Mouse (Mus musculus) embryonic facial prominence, embryonic 14.5 days (tissue): ENCODE data around the gene Heg1. TPM values are rescaled to one million over a fixed set of nuclear protein-coding genes. Genes with fewer than 3 reads are reported as not detected.

Experiments used
- ATAC-seq: fragments of 200-750 bp; cut with Nextera tagmentation; 2 replicates; pipeline ENCODE4 v1.8.0; 2017; ENCODE audit warnings: low read depth, moderate number of reproducible peaks, moderate TSS enrichment
- DNase-seq: peaks from one replicate; pipeline ENCODE4 v3.0.0-alpha.2; 2015; ENCODE audit warnings: low spot score
- H3K27ac ChIP-seq: fragments of 300-500 bp; sonication (generic); replicated peaks from 2 replicates; pipeline ENCODE4 v1.5.1; 2014; ENCODE audit warnings: low read depth, mild to moderate bottlenecking, low read length, moderate library complexity
- H3K27me3 ChIP-seq: fragments of 300-500 bp; sonication (generic); replicated peaks from 2 replicates; pipeline ENCODE4 v1.6.1; 2014; ENCODE audit warnings: low read length; ENCODE audit not compliant: control insufficient read depth, insufficient read depth
- H3K36me3 ChIP-seq: fragments of 300-500 bp; sonication (generic); 2 replicates; pipeline ENCODE4 v1.6.1; 2014; ENCODE audit warnings: low read length, mixed read lengths; ENCODE audit not compliant: control insufficient read depth, insufficient read depth
- H3K4me1 ChIP-seq: fragments of 300-500 bp; sonication (generic); 2 replicates; pipeline ENCODE4 v1.6.1; 2014; ENCODE audit warnings: antibody characterized with exemption, low read length; ENCODE audit not compliant: control insufficient read depth, insufficient read depth
- H3K4me2 ChIP-seq: fragments of 300-500 bp; sonication (generic); 2 replicates; pipeline ENCODE4 v1.6.1; 2014; ENCODE audit warnings: low read depth, mild to moderate bottlenecking, low read length, moderate library complexity, mixed read lengths
- H3K4me3 ChIP-seq: fragments of 300-500 bp; sonication (generic); 2 replicates; pipeline ENCODE4 v1.5.1; 2014; ENCODE audit warnings: low read depth, mild to moderate bottlenecking, low read length
- H3K9ac ChIP-seq: fragments of 300-500 bp; sonication (generic); 2 replicates; pipeline ENCODE4 v1.6.1; 2014; ENCODE audit warnings: low read depth, mild to moderate bottlenecking, low read length, moderate library complexity, mixed read lengths
- H3K9me3 ChIP-seq: fragments of 300-500 bp; sonication (generic); 2 replicates; pipeline ENCODE4 v1.6.1; 2016; ENCODE audit warnings: low read length; ENCODE audit not compliant: control insufficient read depth
- WGBS: fragments of 180-500 bp; shearing (Covaris S2); extraction: QIAGEN DNeasy Blood & Tissue Kit; methylation state at CpG from one replicate; pipeline ENCODE4 v1.1.7; 2014; 5-methylcytosine and 5-hydroxymethylcytosine counted together
- polyA plus RNA-seq: library from polyadenylated mRNA; unstranded; fragments of >200 nt; fragmentation: Nextera tagmentation; extraction: Ambion mirVana; gene quantifications from 2 replicates; pipeline ENCODE4 v1.2.1, GENCODE M21; 2014

Gene Heg1
- polyA plus RNA-seq, 1 experiment from 2014 or later = 24.6 TPM

DNA sequence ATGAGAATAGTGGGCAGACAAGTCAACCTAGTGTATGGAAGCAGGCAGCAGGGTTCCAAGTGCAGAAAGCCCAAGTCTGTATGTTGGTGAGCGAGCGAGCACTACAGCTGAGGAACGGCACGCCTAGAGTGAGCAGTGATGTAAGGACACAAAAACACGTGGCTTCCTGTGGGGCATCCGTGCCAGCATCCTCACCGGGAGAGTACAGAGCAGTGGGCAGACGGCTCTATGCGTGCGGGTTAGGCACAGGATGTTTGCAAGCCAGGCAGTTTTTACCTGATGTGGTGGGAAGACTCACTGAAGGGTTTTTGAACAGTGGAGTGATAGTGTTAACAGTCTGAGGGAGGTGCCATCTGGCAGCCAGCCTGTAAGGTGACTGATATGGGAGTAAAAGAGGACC lies 23.9 kb downstream of the Heg1 start:
- H3K27me3 ChIP-seq = no peaks in the 10 kb centered on the region
- ATAC-seq = no peak
- no peak overlapping the region for H3K4me2 ChIP-seq
- H3K4me1 ChIP-seq = peaks cover 10% of the 10 kb centered on the region
- H3K36me3 ChIP-seq = peaks cover 8% of the 10 kb centered on the region; the same call in 1 of the 2 replicates
- H3K4me3 ChIP-seq = no peak overlapping the region
- DNase-seq = no peak
- H3K27ac ChIP-seq = no peak overlapping the region
- 86% methylated on average over 10 of the region's 10 CpGs for WGBS
- H3K9ac ChIP-seq = no peak overlapping the region
- no peaks in the 10 kb centered on the region for H3K9me3 ChIP-seq

GRCm38 (mm10) chr16:33708585-33709397 lies 24.6 kb downstream of the Heg1 start:
- ATAC-seq = no peak
- H3K4me2 ChIP-seq = no peak overlapping the region
- H3K27me3 ChIP-seq = no peaks in the 10 kb centered on the region
- H3K4me3 ChIP-seq = no peak overlapping the region
- WGBS = 90% methylated on average over 12 of the region's 12 CpGs
- no peaks in the 10 kb centered on the region for H3K9me3 ChIP-seq
- H3K9ac ChIP-seq = no peak overlapping the region
- no peak overlapping the region for H3K27ac ChIP-seq
- H3K4me1 ChIP-seq = peaks cover 10% of the 10 kb centered on the region
- peaks cover 8% of the 10 kb centered on the region; the same call in 1 of the 2 replicates for H3K36me3 ChIP-seq
- DNase-seq = no peak

GRCm38 (mm10) chr16:33714271-33714670 lies 30.1 kb downstream of the Heg1 start:
- WGBS = 12% methylated on average over 13 of the region's 13 CpGs
- 0 out of 2 replicates have a peak, but pooled peaks cover 3% of the 10 kb centered on the region for H3K4me1 ChIP-seq
- peak overlapping the region; percentile 21 for H3K4me3 ChIP-seq
- H3K4me2 ChIP-seq = peak overlapping the region; percentile 32
- H3K27me3 ChIP-seq = no peaks in the 10 kb centered on the region
- H3K36me3 ChIP-seq = peaks cover 8% of the 10 kb centered on the region; the same call in 1 of the 2 replicates
- peak; percentile 88 for DNase-seq
- no peak overlapping the region for H3K9ac ChIP-seq
- peak overlapping the region; percentile 25 for H3K27ac ChIP-seq
- H3K9me3 ChIP-seq = no peaks in the 10 kb centered on the region
- ATAC-seq = peak; percentile 84

GRCm38 (mm10) chr16:33723241-33723640 lies 39.1 kb downstream of the Heg1 start:
- Histone ChIP-seq H3K9me3 (peaks cover 5% of the 10 kb centered on the region; the same call in 1 of the 2 replicates), H3K4me1 (no peaks in the 10 kb centered on the region), H3K4me2 (no peak overlapping the region), H3K27me3 (no peaks in the 10 kb centered on the region), H3K4me3 (no peak overlapping the region), H3K9ac (no peak overlapping the region), H3K27ac (no peak overlapping the region), H3K36me3 (peaks cover 62% of the 10 kb centered on the region)
- DNase-seq = no peak
- ATAC-seq = no peak
- WGBS = 96% methylated on average over 2 of the region's 2 CpGs

GRCm38 (mm10) chr16:33723983-33724382 lies 39.8 kb downstream of the Heg1 start:
- ATAC-seq = no peak
- Histone ChIP-seq H3K4me3 (no peak overlapping the region), H3K4me2 (no peak overlapping the region), H3K9me3 (peaks cover 5% of the 10 kb centered on the region; the same call in 1 of the 2 replicates), H3K36me3 (peaks cover 62% of the 10 kb centered on the region), H3K27me3 (no peaks in the 10 kb centered on the region), H3K4me1 (no peaks in the 10 kb centered on the region), H3K27ac (no peak overlapping the region), H3K9ac (no peak overlapping the region)
- WGBS = 98% methylated on average over 3 of the region's 3 CpGs
- no peak for DNase-seq

GRCm38 (mm10) chr16:33726261-33726660 lies 42.1 kb downstream of the Heg1 start:
- Histone ChIP-seq H3K27ac (no peak overlapping the region), H3K27me3 (no peaks in the 10 kb centered on the region), H3K4me2 (no peak overlapping the region), H3K4me3 (no peak overlapping the region), H3K4me1 (no peaks in the 10 kb centered on the region), H3K36me3 (peaks cover 53% of the 10 kb centered on the region), H3K9me3 (peaks cover 5% of the 10 kb centered on the region; the same call in 1 of the 2 replicates), H3K9ac (no peak overlapping the region)
- ATAC-seq = no peak
- DNase-seq = no peak
- WGBS = 95% methylated on average over 17 of the region's 17 CpGs

DNA sequence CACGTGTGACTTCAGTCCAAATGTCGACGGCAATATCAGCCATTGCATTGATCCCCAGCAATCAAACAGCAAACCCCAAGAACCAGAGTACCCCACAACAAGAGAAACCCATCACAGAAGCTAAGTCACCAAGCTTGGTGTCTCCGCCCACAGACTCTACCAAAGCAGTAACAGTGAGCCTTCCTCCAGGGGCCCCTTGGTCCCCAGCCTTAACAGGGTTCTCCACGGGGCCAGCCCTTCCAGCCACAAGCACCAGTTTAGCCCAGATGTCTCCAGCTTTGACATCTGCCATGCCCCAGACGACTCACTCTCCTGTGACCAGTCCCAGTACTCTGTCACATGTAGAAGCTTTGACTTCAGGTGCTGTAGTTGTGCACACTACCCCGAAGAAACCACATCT lies 42.7 kb downstream of the Heg1 start:
- Histone ChIP-seq H3K4me3 (no peak overlapping the region), H3K9ac (no peak overlapping the region), H3K27me3 (no peaks in the 10 kb centered on the region), H3K4me2 (no peak overlapping the region), H3K27ac (no peak overlapping the region), H3K4me1 (no peaks in the 10 kb centered on the region), H3K36me3 (peaks cover 54% of the 10 kb centered on the region), H3K9me3 (peaks cover 5% of the 10 kb centered on the region; the same call in 1 of the 2 replicates)
- ATAC-seq = no peak
- DNase-seq = no peak
- WGBS = 87% methylated on average over 7 of the region's 7 CpGs

DNA sequence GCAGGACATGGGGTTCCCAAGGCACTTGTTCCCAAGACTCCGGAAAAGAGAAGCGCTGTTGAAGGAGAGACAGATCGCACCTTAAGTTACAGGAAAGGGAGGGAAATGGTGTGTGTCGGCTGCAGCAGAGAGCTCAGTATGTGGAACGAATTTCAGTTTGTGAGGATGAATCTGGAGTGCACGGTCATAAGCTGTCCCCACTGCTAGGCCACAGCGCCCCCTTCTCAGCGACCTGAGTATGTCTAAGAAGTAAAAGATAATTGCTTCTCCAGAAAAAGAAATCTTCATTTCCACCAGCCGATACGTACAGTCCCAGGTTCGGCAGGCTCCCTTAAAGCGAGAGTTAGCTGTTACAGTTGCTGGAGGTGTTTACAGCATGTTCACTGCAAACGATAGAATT lies 44.3 kb downstream of the Heg1 start:
- no peak for DNase-seq
- Histone ChIP-seq H3K4me2 (no peak overlapping the region), H3K27ac (no peak overlapping the region), H3K4me1 (no peaks in the 10 kb centered on the region), H3K36me3 (peaks cover 47% of the 10 kb centered on the region), H3K27me3 (no peaks in the 10 kb centered on the region), H3K4me3 (no peak overlapping the region), H3K9ac (no peak overlapping the region), H3K9me3 (peaks cover 5% of the 10 kb centered on the region; the same call in 1 of the 2 replicates)
- ATAC-seq = no peak
- 63% methylated on average over 13 of the region's 13 CpGs for WGBS

DNA sequence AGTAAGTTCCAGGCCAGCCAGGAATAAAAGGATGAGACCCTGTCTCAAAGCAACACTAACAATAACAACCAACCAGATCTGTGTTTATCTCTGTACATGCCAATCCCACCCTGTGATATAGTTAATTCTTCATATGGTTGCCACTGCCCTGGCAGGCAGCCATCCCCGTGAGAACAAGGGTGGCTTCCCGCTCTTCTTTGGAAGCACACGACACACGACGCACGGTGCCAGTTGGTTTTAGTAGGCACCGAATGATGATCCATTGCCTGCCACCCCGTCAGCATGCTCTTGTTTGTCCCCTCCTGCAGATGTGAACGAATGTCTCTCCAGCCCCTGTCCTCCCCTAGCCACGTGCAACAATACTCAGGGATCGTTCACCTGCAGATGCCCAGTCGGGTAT lies 47.1 kb downstream of the Heg1 start:
- ATAC-seq (no peak), DNase-seq (no peak)
- peaks cover 30% of the 10 kb centered on the region for H3K36me3 ChIP-seq
- no peak overlapping the region for H3K4me2 ChIP-seq
- H3K9me3 ChIP-seq = no peaks in the 10 kb centered on the region
- no peak overlapping the region for H3K9ac ChIP-seq
- H3K27ac ChIP-seq = no peak overlapping the region
- H3K4me1 ChIP-seq = peaks cover 3% of the 10 kb centered on the region; the same call in 1 of the 2 replicates
- 93% methylated on average over 12 of the region's 12 CpGs for WGBS
- H3K27me3 ChIP-seq = no peaks in the 10 kb centered on the region
- H3K4me3 ChIP-seq = no peak overlapping the region
